Mouse (Mus musculus) testis, postnatal 10 days (tissue): ENCODE measurements around the gene Adgrg7.

Source experiments
- DNase-seq: peaks from one replicate; pipeline ENCODE4 v3.0.0; 2021; ENCODE audit warnings: low spot score

The Adgrg7 gene

GRCm38 (mm10) chr16:56710071-56710470 is 85.6 kb downstream of the Adgrg7 start:
- DNase-seq: no peak

GRCm38 (mm10) chr16:56705731-56706130 is 89.9 kb downstream of the Adgrg7 start:
- no peak for DNase-seq

- no peak for DNase-seq
Measured at GRCm38 (mm10) chr16:56700898-56701297, 94.8 kb downstream of the Adgrg7 start.

GRCm38 (mm10) chr16:56696448-56696847 is 99.2 kb downstream of the Adgrg7 start:
- DNase-seq: no peak

- no peak for DNase-seq
Measured at GRCm38 (mm10) chr16:56690715-56691114, 104.9 kb downstream of the Adgrg7 start.

- DNase-seq: no peak
Measured at GRCm38 (mm10) chr16:56686747-56687146, 108.9 kb downstream of the Adgrg7 start.

- no peak for DNase-seq
Measured at GRCm38 (mm10) chr16:56681010-56681645, 114.5 kb downstream of the Adgrg7 start.

GRCm38 (mm10) chr16:56677146-56677545 is 118.5 kb downstream of the Adgrg7 start:
- no peak for DNase-seq
